Mouse (Mus musculus) testis, adult 2 months (tissue): ENCODE measurements at regions not wholly inside any gene's neighbourhood (a gene's known extent, or its start where the extent isn't known, plus 50 kb on each side); places are given as distances from the start of the nearest gene placed in this dataset.

Experiments used
- CTCF ChIP-seq: fragments of 200-500 bp; IDR thresholded peaks from 2 replicates; pipeline ENCODE4 v1.5.1; 2012; ENCODE audit warnings: low read depth, mild to moderate bottlenecking, inconsistent platforms, low read length, moderate library complexity; ENCODE audit not compliant: control insufficient read depth, insufficient read depth, insufficient replicate concordance
- POLR2A ChIP-seq: fragments of 200-500 bp; IDR thresholded peaks from 2 replicates; pipeline ENCODE4 v1.6.1; 2012; ENCODE audit warnings: low read depth, mild to moderate bottlenecking, inconsistent platforms, low read length, moderate library complexity; ENCODE audit not compliant: control insufficient read depth

GRCm38 (mm10) chr9:116333956-116334463 lies 158.8 kb upstream of the Tgfbr2 start:
- TF ChIP-seq POLR2A: no peak
- no peak for TF ChIP-seq CTCF
